Mouse (Mus musculus): Measurements from ENCODE around the gene Nrxn1. TPM values are rescaled to one million over a fixed set of nuclear protein-coding genes. Genes with fewer than 3 reads are reported as not detected.

Nrxn1 gene
- polyA plus RNA-seq, 1 experiment: 0.56 TPM

GRCm38 (mm10) chr17:90016636-90017035 is 1076.2 kb downstream of the Nrxn1 start:
- no peak overlapping the region for H3K4me3 ChIP-seq (ENCODE audit: insufficient read depth, low read depth, low read length)
- no peak overlapping the region for H3K27ac ChIP-seq (ENCODE audit: insufficient read depth, low read depth, low read length)
- H3K4me1 ChIP-seq (ENCODE audit: control insufficient read depth, insufficient read depth, low read length): no peaks in the 10 kb centered on the region
- TF ChIP-seq POLR2A (IDR thresholded peaks at IDR 0.05; ENCODE audit: low read depth, low read length): no peak
- TF ChIP-seq CTCF (conservative IDR thresholded peaks at IDR 0.05; ENCODE audit: insufficient read depth, insufficient read length, low read depth, low read length): no peak
- no peaks in the 10 kb centered on the region for H3K36me3 ChIP-seq (ENCODE audit: control insufficient read depth, insufficient read depth, low read length)
- DNase-seq: no peak
- H3K27me3 ChIP-seq (replicated peaks; ENCODE audit: control insufficient read depth, insufficient read depth, low read length): no peaks in the 10 kb centered on the region
- WGBS: 76% methylated on average over 1 of the region's 1 CpGs

GRCm38 (mm10) chr17:90011761-90012160 is 1081.1 kb downstream of the Nrxn1 start:
- H3K4me3 ChIP-seq (ENCODE audit: insufficient read depth, low read depth, low read length): no peak overlapping the region
- WGBS: 84% methylated on average over 1 of the region's 1 CpGs
- TF ChIP-seq CTCF (conservative IDR thresholded peaks at IDR 0.05; ENCODE audit: insufficient read depth, insufficient read length, low read depth, low read length) (no peak), POLR2A (IDR thresholded peaks at IDR 0.05; ENCODE audit: low read depth, low read length) (no peak)
- H3K27ac ChIP-seq (ENCODE audit: insufficient read depth, low read depth, low read length): no peak overlapping the region
- no peaks in the 10 kb centered on the region for H3K4me1 ChIP-seq (ENCODE audit: control insufficient read depth, insufficient read depth, low read length)
- no peaks in the 10 kb centered on the region; the same call in 1 of the 2 replicates for H3K27me3 ChIP-seq (replicated peaks; ENCODE audit: control insufficient read depth, insufficient read depth, low read length)
- no peaks in the 10 kb centered on the region for H3K36me3 ChIP-seq (ENCODE audit: control insufficient read depth, insufficient read depth, low read length)
- DNase-seq: no peak

GRCm38 (mm10) chr17:90007438-90008109 is 1085.3 kb downstream of the Nrxn1 start:
- H3K27me3 ChIP-seq (replicated peaks; ENCODE audit: control insufficient read depth, insufficient read depth, low read length): no peaks in the 10 kb centered on the region; the same call in 1 of the 2 replicates
- no peaks in the 10 kb centered on the region for H3K4me1 ChIP-seq (ENCODE audit: control insufficient read depth, insufficient read depth, low read length)
- 56% methylated on average over 5 of the region's 5 CpGs for whole genome bisulfite sequencing
- no peaks in the 10 kb centered on the region for H3K36me3 ChIP-seq (ENCODE audit: control insufficient read depth, insufficient read depth, low read length)
- TF ChIP-seq POLR2A (IDR thresholded peaks at IDR 0.05; ENCODE audit: low read depth, low read length) (no peak), CTCF (conservative IDR thresholded peaks at IDR 0.05; ENCODE audit: insufficient read depth, insufficient read length, low read depth, low read length) (no peak)
- H3K4me3 ChIP-seq (ENCODE audit: insufficient read depth, low read depth, low read length): no peak overlapping the region
- H3K27ac ChIP-seq (ENCODE audit: insufficient read depth, low read depth, low read length): no peak overlapping the region
- no peak for DNase-seq

- Histone ChIP-seq H3K4me3 (ENCODE audit: insufficient read depth, low read depth, low read length) (no peak overlapping the region), H3K27ac (ENCODE audit: insufficient read depth, low read depth, low read length) (no peak overlapping the region), H3K36me3 (ENCODE audit: control insufficient read depth, insufficient read depth, low read length) (no peaks in the 10 kb centered on the region), H3K4me1 (ENCODE audit: control insufficient read depth, insufficient read depth, low read length) (no peaks in the 10 kb centered on the region), H3K27me3 (replicated peaks; ENCODE audit: control insufficient read depth, insufficient read depth, low read length) (no peaks in the 10 kb centered on the region; the same call in 1 of the 2 replicates)
- no peak for DNase-seq
- no peak for TF ChIP-seq POLR2A (IDR thresholded peaks at IDR 0.05; ENCODE audit: low read depth, low read length)
- no peak for TF ChIP-seq CTCF (conservative IDR thresholded peaks at IDR 0.05; ENCODE audit: insufficient read depth, insufficient read length, low read depth, low read length)
- 77% methylated on average over 4 of the region's 4 CpGs for WGBS
Measured at GRCm38 (mm10) chr17:89990651-89991050, 1102.2 kb downstream of the Nrxn1 start.

Data from kidney, adult 2 months (tissue).